Mouse (Mus musculus) cerebellum, adult 9-11 months (tissue): ENCODE measurements around the gene Cox19.

ENCODE experiments used
- DNase-seq: peaks from one replicate; pipeline ENCODE4 v3.0.0; 2022

The Cox19 gene

DNA sequence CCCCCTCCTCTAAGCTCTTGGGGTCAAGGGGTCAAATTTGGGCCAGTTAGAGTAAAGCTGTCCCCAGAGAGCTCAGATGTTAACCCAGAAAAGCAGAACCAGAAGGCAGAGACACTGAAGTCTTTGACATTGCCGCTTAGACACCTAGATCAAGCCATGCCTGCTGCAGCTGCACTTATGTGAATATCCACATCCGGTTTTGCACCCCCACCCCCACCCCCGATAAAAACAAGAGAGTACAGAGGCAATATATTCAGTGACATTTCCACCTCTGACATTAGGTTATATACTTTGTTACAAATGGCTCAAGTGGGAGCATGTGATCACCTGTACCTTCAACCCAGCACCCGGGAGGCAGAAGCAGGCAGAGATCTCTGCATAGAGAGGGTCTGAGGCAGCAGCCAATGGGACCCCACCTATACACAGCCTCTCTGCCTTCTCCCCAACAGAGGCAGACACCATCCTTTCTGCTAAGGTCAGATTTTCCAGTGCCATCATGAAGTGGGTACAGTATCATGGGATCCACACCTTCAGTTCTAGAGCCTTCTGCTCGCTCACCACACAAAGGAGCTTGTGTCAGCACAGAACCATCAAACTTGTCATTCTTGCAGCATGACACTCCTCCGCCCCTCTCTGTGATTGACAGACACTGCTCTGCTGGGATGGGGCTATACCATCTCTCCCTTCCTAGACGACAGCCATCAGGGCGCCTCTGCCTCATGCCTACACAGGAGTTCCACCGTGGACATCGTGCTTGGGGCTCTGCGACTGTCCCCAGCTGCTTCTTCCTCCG lies 60.6 kb downstream of the Cox19 start:
- no peak for DNase-seq

DNA sequence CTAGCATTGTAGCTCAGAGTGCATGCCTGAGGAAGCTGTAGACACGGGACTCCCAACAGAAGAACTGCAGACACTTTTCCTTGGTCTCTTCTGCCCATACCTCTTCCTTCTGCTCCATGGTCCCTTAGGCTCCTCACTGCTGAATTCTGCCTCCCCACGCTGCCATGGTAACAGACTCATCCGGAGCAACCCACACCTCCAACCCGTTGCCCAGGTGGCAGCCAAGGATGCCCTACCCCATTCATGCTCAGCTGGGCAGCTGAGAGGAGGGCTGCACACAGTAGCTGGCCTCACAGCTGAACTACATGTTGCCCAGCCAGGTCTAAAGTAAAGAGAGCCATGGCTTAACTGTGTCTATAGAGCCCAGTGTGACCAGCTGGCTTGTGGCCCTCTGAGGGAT lies 62.6 kb downstream of the Cox19 start:
- DNase-seq, result no peak

DNA sequence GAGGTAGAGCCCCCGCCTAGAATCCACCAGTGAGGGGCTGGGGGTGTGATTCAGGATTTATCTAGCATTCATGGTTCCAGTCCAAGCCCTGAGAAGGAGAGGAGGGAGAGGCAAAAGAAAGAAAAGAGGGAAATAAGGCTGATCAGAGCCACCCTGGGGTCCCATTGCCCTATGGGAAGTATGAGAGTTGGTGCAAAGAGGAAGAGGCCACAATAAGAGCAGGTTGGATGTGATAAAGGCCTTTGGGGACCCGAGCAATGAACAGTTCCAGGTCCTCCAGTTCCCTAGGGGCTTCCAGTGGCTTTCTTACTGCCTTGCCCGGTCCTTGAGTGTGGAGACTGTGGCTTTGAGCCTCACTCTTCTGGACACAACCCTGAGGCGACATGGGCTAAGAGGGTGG lies 63.4 kb downstream of the Cox19 start:
- no peak for DNase-seq

DNA sequence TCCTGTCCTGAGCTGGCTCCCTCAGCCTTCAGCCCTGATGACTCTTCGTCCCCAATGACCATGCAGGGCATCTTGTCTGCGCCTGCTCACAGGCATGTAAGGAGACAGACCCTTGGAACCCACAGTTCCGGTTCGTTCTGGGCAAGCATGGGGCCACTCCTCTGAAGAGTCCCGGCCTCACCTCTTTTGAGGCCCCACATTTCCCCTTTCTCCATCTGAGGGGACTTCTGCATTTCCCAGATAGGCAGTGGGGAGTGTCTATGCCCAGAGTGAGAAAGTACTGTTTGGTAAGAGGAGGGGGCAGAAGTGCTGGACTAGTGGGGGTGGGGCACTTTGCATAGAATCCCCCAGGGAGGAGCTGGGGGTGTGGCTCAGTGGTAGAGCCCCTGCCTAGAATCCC lies 64.1 kb downstream of the Cox19 start:
- no peak for DNase-seq
